Mouse (Mus musculus): Measurements from ENCODE around the gene Cdh18. TPM values are rescaled to one million over a fixed set of nuclear protein-coding genes. Genes with fewer than 3 reads are reported as not detected.
"Not testable (repeated sequence)": the region's sequence is repeated elsewhere in the genome, so short reads cannot be mapped to it uniquely, and the experiment has no call there.

The Cdh18 gene
- 0.19 and 0.50 TPM in 2 replicates for polyA plus RNA-seq (2016; fragmentation: Nextera tagmentation; extraction: Ambion mirVana)

DNA sequence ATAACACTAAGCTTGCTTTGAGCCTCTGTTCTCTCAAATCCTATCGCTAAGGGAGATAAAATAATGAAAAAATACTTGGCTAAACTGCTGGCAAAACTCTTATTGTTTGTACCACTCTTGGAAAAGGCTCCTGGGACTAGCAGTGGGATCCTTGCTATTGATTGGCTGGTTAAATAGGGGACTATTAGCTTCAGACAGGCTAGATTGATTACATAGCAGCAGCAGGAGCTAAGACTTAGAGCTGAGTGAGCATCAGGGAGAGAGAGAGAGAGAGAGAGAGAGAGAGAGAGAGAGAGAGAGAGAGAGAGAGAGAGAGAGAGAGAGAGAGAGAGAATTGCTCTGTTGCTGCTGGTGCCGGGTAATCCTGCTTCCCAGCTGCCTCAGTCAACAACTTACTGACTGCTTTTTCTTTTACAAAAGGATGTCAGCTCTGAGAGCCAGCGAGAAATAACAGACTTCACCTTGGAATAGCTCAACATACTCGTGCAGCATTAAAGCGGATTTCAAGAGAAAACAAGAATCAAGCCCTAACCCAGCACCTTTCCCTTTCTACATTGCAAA, at the start of gene Cdh18:
TSS of gene Cdh18 (plus strand) at position 312 of the 561 bp plus-strand sequence.
- H3K27ac ChIP-seq, result no peak within 1 kb of the TSS
- WGBS, result 53% methylated on average over 5 of the region's 5 CpGs

DNA sequence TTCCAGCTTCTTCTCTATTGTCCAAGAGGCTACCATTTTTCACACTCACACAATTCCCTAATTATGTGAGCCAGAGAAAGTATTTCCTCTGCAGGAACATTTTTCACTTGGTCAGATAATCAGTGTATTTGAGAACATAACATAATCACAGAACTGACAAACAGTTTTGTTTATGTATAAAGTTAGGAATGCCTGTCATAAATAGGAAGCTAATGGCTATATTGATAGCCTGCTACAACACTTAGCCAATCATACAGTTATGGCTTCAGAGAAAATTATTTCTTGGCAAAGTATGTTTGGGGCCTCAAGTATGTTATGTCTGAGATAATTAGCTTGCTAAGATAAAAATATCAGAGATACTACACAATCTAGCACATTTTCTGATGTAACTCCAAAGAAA, 37.6 kb upstream of the Cdh18 start:
- H3K4me3 ChIP-seq, result no peak overlapping the region
- H3K27ac ChIP-seq, result no peak overlapping the region
- no peaks in the 10 kb centered on the region for H3K27me3 ChIP-seq (ENCODE audit: insufficient read depth, poor library complexity, severe bottlenecking)
- no peaks in the 10 kb centered on the region for H3K9me3 ChIP-seq
- no peaks in the 10 kb centered on the region for H3K4me1 ChIP-seq (replicated peaks)
- no peak for DNase-seq (ENCODE audit: low spot score)
- no peaks in the 10 kb centered on the region for H3K36me3 ChIP-seq

More for the DNA sequence above, at the start of gene Cdh18:
- Histone ChIP-seq H3K27me3 (ENCODE audit: insufficient read depth, poor library complexity, severe bottlenecking) (no peaks in the 10 kb centered on the region), H3K9me3 (no peaks in the 10 kb centered on the region), H3K4me3 (no peak within 1 kb of the TSS), H3K36me3 (no peaks in the 10 kb centered on the region), H3K4me1 (replicated peaks) (no peaks in the 10 kb centered on the region)
- no peak for DNase-seq (ENCODE audit: low spot score)

DNA sequence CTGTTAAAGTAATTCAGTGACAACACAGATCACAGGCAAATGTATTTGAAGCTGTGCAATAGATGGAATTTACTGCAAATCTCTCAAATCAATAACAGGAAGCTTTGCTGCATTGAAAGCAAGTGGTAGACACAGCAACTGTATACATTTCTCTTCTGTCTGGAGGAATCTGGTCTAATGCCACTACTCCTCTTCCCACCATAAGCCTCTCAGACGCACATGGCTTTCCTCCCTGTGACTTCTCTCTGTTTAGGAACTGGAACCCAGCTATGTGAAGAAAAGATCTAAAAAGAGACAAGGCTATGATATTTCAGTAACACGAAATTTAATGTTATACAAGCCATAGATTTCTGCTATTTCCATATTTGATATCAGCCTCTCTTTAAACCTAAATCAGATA, 13.0 kb upstream of the Cdh18 start:
- WGBS, result 64% methylated on average over 2 of the region's 2 CpGs
- no peak overlapping the region for H3K4me3 ChIP-seq
- no peaks in the 10 kb centered on the region for H3K36me3 ChIP-seq
- H3K27me3 ChIP-seq (ENCODE audit: insufficient read depth, poor library complexity, severe bottlenecking), result no peaks in the 10 kb centered on the region
- no peak for DNase-seq (ENCODE audit: low spot score)
- H3K9me3 ChIP-seq, result no peaks in the 10 kb centered on the region
- no peaks in the 10 kb centered on the region for H3K4me1 ChIP-seq (replicated peaks)
- no peak overlapping the region for H3K27ac ChIP-seq

DNA sequence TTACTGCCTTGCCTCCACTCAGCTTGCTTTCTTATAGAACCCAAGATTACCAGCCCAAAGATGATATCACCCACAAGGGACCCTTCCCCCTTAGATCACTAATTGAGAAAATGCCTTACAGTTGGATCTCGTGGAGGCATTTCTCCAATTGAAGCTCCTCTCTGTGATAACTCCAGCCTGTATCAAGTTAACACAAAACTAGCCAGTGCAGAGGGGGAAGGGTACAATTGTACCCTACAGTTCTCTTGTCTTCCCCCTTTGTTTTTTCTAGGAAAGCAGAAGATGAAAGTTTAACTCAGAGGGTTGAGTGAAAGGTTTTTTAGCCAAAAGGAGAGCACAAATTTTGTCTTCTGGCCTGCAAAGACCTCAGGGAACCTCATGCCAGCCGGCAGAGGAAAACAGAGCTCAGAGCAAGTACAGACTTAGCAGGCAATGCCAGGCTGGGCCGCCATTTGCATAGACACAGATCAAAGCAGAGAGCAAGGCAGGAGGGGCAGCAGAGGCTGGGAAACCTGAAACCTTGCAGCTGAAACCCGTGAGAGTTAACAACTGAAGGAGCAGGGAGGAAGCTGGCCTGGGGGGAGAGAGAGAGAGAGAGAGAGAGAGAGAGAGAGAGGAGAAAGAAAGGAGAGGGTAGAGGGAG, 29.3 kb downstream of the Cdh18 start:
- peaks cover 9% of the 10 kb centered on the region for H3K4me1 ChIP-seq (replicated peaks)
- no peaks in the 10 kb centered on the region for H3K27me3 ChIP-seq (ENCODE audit: insufficient read depth, poor library complexity, severe bottlenecking)
- H3K4me3 ChIP-seq, result no peak overlapping the region
- H3K27ac ChIP-seq, result peak overlapping the region; percentile 45; the same call in 1 of the 2 replicates
- WGBS, result 6% methylated on average over 4 of the region's 4 CpGs
- DNase-seq (ENCODE audit: low spot score), result peak; percentile 53
- no peaks in the 10 kb centered on the region for H3K36me3 ChIP-seq
- H3K9me3 ChIP-seq, result peaks cover 2% of the 10 kb centered on the region; the same call in 1 of the 2 replicates

DNA sequence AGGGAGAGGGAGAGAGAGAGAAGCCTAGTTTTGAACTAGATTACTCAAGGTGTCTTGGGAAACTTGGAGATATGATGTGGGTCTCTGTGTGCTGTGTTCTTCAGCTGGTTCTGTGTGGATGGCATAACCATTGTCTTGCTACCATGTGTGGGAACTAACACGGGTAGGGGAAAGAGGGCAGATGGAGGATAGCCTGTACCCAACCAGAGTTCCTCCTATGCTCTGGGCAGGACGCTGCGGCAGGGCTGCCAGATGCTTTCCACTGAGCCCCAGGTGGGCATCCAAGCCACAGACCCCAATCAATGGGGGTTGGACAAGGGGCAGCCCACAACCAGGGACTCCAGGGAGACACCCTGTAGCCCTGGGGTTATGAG, 29.8 kb downstream of the Cdh18 start:
- Histone ChIP-seq H3K36me3 (no peaks in the 10 kb centered on the region), H3K4me1 (replicated peaks) (peaks cover 9% of the 10 kb centered on the region), H3K9me3 (peaks cover 2% of the 10 kb centered on the region; the same call in 1 of the 2 replicates), H3K27ac (peak overlapping the region; percentile 45; the same call in 1 of the 2 replicates), H3K4me3 (no peak overlapping the region), H3K27me3 (ENCODE audit: insufficient read depth, poor library complexity, severe bottlenecking) (no peaks in the 10 kb centered on the region)
- 22% methylated on average over 3 of the region's 3 CpGs for WGBS
- DNase-seq (ENCODE audit: low spot score), result peak; percentile 7

DNA sequence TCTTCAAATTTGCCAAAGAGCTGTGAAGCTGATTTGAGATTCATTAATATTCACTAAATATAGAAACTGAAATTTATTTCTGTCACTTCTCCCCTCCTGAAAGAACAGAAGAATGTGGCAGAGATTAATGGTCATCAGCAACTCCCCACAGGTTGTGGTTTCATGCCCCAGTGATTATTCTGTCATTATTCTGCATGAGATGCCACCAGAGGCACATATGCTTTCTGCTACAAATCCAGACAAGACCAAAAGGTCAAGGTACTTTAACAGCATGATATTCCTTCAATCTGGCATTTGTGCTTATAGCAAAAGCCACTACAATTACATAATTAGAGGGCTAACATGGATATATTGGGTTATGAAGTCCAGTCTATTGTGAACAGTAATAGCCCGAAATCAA, 35.8 kb downstream of the Cdh18 start:
- H3K27me3 ChIP-seq (ENCODE audit: insufficient read depth, poor library complexity, severe bottlenecking), result no peaks in the 10 kb centered on the region
- H3K27ac ChIP-seq, result no peak overlapping the region
- no peaks in the 10 kb centered on the region for H3K36me3 ChIP-seq
- DNase-seq (ENCODE audit: low spot score), result no peak
- no peaks in the 10 kb centered on the region for H3K9me3 ChIP-seq
- H3K4me1 ChIP-seq (replicated peaks), result no peaks in the 10 kb centered on the region
- WGBS, result 85% methylated on average over 1 of the region's 1 CpGs
- no peak overlapping the region for H3K4me3 ChIP-seq

DNA sequence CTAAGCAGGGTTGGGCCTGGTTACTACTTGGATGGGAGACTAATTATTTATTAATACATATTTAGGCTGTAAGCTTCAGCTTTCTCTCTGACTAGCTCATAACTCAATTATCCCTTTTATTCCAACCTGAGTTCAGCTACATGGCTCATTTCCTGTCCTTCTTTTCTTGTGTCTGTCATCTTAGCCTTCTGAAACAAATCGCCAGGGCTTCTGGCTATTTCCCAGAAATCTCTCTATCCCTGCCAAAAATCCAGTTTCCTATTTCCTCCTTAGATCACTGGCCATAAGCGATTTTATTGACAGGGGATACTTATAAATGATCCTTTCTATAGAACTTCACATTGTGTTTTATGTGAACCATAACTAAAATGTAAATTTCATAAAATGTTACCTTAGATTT, 167.6 kb downstream of the Cdh18 start:
- Histone ChIP-seq H3K27ac (no peak overlapping the region), H3K4me3 (no peak overlapping the region), H3K9me3 (no peaks in the 10 kb centered on the region), H3K4me1 (replicated peaks) (no peaks in the 10 kb centered on the region), H3K36me3 (no peaks in the 10 kb centered on the region), H3K27me3 (ENCODE audit: insufficient read depth, poor library complexity, severe bottlenecking) (no peaks in the 10 kb centered on the region)
- WGBS, result 86% methylated on average over 2 of the region's 2 CpGs
- DNase-seq (ENCODE audit: low spot score), result no peak

DNA sequence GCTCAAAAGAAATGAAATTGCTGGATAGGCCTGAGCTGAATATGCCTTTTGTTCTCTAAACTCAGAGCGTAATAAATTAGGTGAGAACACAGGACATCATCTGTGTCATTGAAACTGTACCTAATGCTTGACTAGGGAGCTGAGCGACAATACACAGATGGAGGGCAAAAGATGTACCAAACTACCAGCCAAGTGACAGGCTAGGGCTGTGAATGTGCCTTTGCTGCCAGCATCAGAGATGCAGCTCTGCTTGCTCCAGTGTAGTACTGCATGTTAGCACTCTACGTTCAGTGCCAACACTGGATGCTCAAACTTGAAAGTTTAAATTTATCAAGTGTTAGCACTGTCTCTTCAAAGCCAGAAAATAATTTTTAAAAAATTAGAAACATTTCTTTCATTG, 168.9 kb downstream of the Cdh18 start:
- WGBS, result 93% methylated on average over 3 of the region's 3 CpGs
- H3K4me3 ChIP-seq, result no peak overlapping the region
- no peak for DNase-seq (ENCODE audit: low spot score)

DNA sequence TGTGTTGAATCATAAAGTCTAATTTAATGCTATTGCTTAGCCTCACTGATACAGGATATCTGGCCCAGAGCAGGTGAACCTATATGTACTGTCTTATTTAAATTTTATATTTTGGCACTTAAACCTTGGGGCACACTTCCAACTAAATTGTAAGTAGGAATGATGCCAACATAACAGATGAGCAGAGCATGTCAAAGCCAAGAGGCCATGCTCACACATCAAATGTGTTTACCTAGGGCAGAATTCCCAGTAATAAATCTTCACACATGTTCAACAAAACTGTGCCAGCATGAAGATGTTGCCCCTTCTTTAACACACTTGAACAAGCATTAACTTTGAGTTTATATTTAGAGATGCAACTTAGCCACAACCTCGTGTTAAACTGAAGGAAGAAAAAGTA, 177.8 kb downstream of the Cdh18 start:
- Histone ChIP-seq H3K4me1 (replicated peaks) (no peaks in the 10 kb centered on the region), H3K27ac (no peak overlapping the region), H3K36me3 (no peaks in the 10 kb centered on the region), H3K9me3 (no peaks in the 10 kb centered on the region), H3K27me3 (ENCODE audit: insufficient read depth, poor library complexity, severe bottlenecking) (no peaks in the 10 kb centered on the region), H3K4me3 (no peak overlapping the region)
- no peak for DNase-seq (ENCODE audit: low spot score)
- whole genome bisulfite sequencing, result 81% methylated on average over 1 of the region's 1 CpGs

More for the DNA sequence above, 168.9 kb downstream of the Cdh18 start:
- Histone ChIP-seq H3K36me3 (no peaks in the 10 kb centered on the region), H3K4me1 (replicated peaks) (no peaks in the 10 kb centered on the region), H3K27me3 (ENCODE audit: insufficient read depth, poor library complexity, severe bottlenecking) (no peaks in the 10 kb centered on the region), H3K27ac (no peak overlapping the region), H3K9me3 (no peaks in the 10 kb centered on the region)

DNA sequence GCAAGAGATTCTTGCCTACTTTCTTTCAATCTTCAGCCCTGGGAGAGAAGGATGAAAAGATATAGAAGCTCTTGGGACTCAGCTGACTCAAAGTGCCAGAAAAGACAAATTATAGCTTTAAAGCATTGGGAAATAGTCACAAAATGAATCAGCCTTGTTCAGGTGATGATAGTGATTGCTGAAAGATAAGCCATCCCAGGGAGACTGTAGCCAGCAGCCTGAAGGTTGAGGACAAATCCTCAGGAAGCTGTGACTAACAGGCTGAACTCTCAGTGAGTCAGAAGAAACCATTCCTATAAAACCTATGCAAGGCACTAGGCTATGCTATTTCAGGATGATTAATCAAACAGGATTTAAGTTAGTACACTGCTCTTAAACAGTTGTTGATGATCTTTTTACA, 184.2 kb downstream of the Cdh18 start:
- no peaks in the 10 kb centered on the region for H3K36me3 ChIP-seq
- H3K4me3 ChIP-seq, result no peak overlapping the region
- H3K27me3 ChIP-seq (ENCODE audit: insufficient read depth, poor library complexity, severe bottlenecking), result no peaks in the 10 kb centered on the region
- H3K9me3 ChIP-seq, result no peaks in the 10 kb centered on the region
- H3K4me1 ChIP-seq (replicated peaks), result no peaks in the 10 kb centered on the region
- no peak overlapping the region for H3K27ac ChIP-seq
- no peak for DNase-seq (ENCODE audit: low spot score)

DNA sequence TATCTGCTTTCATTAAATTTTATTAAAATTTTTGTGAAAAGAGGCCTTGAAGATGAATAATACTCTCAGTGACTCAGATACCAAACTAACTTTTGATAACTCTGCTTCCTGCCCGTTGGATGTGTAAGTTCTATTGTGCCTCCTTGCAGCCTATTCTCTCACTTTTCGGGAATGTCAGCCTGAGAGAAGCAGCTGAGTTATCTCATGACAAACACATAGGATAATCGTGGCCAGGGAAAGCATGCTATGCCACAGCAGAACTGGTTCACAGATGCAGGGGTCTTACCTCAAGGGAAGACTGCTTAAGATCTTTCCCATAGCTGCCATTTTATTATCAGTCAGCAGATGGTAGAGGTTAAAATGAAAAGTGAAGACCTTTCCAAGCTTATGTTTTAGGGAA, 187.3 kb downstream of the Cdh18 start:
- Histone ChIP-seq H3K4me3 (no peak overlapping the region), H3K36me3 (no peaks in the 10 kb centered on the region), H3K27me3 (ENCODE audit: insufficient read depth, poor library complexity, severe bottlenecking) (no peaks in the 10 kb centered on the region), H3K9me3 (no peaks in the 10 kb centered on the region), H3K27ac (no peak overlapping the region), H3K4me1 (replicated peaks) (no peaks in the 10 kb centered on the region)
- no peak for DNase-seq (ENCODE audit: low spot score)
- WGBS, result 83% methylated on average over 3 of the region's 3 CpGs

DNA sequence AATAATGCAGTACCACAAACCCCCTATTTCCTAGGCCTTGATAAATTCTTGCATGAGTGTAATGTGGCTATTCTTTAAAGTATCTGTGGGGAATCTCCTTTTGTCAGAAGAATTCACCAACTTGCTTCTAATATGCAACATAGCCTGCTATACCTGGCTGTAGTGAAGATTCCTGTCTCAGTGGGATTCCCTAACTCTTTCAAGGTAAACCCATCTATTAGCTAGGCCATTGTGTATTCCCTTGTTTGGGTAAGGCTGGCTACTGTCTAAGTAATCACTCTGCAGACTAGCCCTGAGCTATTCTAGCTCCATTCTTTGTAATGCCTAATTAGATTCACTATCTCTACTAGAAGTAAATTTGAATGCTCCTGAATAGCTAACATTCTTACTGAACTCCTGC, 212.4 kb downstream of the Cdh18 start:
- not testable (repeated sequence) for DNase-seq (ENCODE audit: low spot score); H3K36me3 ChIP-seq; H3K4me3 ChIP-seq; H3K27me3 ChIP-seq (ENCODE audit: insufficient read depth, poor library complexity, severe bottlenecking); H3K9me3 ChIP-seq; H3K4me1 ChIP-seq (replicated peaks); H3K27ac ChIP-seq

DNA sequence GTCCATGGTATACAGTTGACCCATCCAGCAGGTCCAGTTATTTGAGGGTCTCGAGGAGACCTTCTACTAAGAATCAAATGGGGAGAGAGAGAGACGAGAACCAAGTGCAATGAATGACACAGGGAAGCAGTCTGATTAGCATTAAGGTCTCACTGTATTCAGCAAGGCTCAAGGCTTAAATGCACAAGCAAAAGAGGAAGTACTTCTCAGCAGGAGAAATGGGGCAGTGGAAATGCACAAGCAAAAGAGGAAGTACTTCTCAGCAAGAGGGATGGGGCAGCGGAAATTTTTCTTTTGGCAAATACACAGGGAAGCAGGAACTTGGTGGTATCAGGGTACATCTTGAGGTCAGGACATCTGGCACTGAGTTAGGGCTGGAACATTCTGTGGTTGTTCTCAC, 217.8 kb downstream of the Cdh18 start:
- not testable (repeated sequence) for H3K9me3 ChIP-seq; H3K27ac ChIP-seq; H3K4me3 ChIP-seq; H3K36me3 ChIP-seq; H3K4me1 ChIP-seq (replicated peaks); H3K27me3 ChIP-seq (ENCODE audit: insufficient read depth, poor library complexity, severe bottlenecking); DNase-seq (ENCODE audit: low spot score)
- WGBS, result 90% methylated on average over 3 of the region's 3 CpGs

DNA sequence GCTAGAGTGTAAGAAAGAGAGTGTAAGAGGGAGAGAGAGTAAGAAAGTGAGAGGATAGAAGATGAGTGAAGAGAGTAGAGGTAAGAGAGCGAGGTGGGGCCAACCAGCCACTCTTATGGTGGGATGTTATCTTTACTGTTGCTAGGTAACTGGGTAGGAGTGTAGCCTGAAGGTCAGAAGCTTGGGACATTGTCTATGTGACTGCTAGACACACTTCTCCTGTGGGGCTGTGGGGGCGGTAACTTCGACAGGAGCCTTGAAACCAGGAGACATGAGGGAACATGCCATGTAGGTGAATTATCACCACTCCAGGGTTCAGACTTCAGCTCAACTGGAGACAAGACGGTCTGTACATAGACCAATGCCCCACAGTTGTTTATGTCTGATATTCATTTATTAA, 227.5 kb downstream of the Cdh18 start:
- Histone ChIP-seq H3K27ac (no peak overlapping the region), H3K9me3 (no peaks in the 10 kb centered on the region), H3K27me3 (ENCODE audit: insufficient read depth, poor library complexity, severe bottlenecking) (no peaks in the 10 kb centered on the region), H3K4me3 (no peak overlapping the region), H3K4me1 (replicated peaks) (no peaks in the 10 kb centered on the region), H3K36me3 (no peaks in the 10 kb centered on the region)
- no peak for DNase-seq (ENCODE audit: low spot score)
- 86% methylated on average over 4 of the region's 4 CpGs for WGBS

All from hindbrain, embryonic 10.5 days (tissue).